Mouse (Mus musculus) 3134 (cell line): ENCODE results near the gene Rapgef3.

Experiments used
- DNase-seq: peaks from one replicate; pipeline ENCODE4 v3.0.0-alpha.2; 2011; ENCODE audit warnings: low spot score; ENCODE audit not compliant: insufficient read length; ENCODE audit errors: extremely low read depth

The Rapgef3 gene

DNA sequence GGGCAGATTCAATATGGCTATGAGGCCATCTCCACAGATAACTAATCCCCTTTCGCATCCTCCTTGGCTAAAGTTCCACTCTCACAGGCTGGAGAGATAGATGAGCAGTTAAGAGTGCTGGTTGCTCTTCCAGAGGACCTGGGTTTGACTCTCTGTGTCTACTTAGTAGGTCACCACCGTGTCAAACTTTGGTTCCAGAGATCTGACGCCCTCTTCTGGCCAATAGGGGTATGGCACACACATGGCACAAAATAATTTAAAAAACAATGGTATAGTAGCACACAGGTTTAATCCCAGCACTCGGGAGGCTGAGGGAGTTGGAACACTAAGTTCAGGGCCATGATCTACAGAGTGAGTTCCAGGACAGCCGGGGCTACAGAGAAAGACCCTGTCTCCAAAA is 26.5 kb upstream of the Rapgef3 start:
- DNase-seq, result no peak

DNA sequence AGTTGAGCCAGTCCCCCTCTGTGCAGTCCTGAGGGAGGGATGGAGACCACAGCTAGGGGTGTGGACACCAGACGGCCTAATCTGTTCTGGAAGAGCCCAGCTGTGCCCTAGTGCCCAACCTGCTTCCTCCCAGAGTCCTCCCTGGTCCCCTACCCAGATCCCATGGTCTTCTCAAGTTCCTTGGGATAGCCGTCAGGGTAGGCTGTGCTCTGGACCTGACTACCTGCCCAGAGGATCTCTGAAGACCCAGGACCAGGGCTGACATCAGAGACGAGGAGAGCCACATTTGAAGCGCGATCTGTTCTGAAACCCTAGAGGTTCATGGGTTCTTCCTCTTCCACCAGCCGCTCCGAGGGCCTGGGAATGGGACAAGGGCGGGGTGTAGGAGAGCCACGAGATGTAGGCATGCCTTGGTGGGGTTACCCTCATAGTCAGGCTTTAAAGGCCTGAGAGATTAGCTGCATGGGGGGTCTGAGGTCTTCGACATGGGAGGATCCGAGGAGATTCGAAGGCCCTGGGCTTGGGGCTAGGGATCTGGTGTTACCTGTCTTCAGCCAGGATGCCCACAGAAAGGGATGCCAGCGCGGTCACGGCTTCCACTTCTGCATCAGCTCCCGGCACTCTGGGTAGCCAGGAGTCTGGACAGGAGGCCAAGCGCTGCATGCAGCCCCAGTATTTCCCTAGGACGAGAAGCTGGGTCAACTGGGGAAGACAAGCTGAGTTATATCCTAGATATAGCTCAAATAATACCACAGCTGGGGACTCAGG is 25.8 kb upstream of the Rapgef3 start:
- no peak for DNase-seq

DNA sequence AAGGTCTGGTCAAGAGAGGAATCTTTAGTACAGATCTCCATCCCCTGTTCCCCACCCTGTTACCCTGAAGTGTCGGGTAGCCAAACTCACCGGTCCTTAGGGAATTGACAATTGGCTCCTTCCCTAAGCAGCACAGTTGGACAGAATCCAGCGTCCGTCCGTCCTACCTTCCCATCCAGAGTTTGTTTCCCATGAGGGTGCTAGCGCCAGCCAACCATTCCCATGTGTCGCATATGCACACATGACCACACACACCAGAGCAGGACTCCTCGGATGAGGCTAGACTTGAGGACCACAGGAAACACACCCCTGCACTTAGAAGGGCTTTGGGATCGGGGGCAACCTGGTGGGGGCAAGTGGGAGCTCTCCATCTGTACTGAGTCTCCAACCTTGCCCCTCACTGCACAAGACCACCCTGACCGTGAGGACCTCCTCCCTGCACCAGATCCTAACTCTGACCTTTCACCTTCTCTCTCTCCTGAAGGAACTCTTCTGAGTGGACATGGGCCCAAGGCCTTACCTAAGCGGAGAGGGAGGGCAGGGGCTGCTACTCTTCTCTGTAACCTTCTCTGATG is 23.4 kb upstream of the Rapgef3 start:
- DNase-seq, result no peak

DNA sequence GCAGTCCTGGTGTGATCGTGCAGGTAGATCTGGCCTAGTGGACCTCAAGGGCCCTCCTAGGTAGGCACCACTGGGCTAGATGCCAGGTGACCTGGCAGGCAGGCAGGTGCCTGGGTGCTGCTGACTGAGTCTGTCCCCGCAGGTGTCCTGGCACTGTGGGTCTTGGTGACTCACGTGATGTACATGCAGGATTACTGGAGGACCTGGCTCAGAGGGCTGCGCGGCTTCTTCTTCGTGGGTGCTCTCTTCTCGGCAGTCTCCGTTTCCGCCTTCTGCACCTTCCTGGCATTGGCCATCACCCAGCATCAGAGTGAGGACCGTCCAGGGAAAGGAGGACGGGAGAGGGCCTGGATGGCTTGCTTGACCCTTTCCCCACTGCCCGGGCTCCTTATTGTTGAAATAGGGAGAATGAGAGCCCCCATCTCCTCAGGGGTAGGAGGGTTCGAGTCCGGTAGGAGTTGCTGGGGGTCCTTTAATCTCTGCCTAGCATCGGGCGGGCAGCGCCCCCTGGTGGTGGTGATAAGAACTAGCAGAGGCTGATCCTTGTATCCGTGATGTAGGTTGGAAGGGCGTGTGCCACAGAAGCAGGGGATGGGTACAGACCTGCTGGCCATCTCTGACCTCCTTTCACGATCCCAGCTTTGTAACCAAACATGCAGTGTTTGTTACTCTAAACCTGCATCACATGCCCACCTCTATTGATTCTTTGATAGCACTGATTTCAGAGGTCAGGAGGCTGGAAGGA is 22.2 kb upstream of the Rapgef3 start:
- peak; percentile 54 for DNase-seq

DNA sequence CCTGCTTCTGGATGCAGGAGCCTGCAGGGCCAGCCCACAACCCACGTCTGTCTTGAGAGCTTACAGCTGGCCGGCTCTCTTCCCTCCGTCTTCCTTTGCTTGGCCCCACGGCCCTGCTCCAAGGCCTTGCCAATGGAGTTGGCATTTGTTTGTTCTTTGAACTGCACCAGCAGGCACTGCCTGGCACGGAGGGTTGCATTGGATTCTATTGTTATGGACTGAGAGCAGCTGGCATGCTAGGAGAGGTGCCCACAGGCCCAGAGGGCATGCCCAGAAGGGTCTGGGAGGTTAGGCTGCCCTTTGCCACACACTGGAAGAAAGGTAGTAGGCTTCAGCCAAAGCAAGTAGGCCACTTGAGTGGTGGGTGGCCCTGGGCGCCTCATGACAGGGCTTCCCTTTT is 21.0 kb upstream of the Rapgef3 start:
- DNase-seq, result peak; percentile 44

DNA sequence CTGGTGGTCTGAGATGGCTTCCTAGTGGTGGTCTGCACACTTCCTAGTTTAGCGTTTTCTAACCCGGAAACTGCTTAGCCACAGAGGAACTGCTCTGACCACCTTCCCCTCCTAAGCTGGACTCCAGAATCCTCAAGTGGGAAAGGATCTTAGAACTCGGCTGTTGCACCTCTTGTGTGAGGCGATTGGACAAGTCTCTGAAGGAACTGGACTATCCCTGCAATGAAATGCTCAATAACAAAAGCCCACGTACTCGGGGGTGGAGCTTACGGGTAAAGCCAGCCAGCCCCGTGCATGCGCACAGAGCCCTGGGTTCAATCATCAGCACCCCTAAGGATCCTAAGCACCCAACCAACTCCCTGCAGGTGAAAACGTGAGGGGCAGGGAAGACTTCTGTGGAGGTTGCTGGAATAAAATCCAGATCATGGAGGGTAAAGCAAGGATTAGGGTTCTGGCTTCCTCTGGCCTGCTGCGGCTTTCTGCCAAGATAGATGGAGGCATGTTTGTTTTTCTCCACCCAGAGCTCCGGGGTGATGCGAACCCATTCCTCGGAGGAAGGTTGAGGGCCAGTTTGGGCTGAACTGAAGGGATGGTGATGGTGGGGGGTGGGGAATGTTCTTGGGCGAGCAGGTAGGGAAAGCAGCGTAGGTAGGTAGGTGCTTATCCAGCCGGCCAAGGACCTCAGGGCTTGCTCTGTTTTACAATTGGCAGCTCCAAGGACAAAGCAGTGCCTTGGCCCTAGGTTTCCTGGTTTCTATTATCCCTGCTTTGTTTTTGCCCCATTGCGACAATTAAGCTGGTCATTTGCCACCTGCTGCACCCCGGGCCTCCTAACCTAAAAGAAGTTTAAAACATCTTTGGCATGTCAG is 20.3 kb upstream of the Rapgef3 start:
- no peak for DNase-seq

GRCm38 (mm10) chr15:97787148-97787798 is 19.5 kb upstream of the Rapgef3 start:
- no peak for DNase-seq

DNA sequence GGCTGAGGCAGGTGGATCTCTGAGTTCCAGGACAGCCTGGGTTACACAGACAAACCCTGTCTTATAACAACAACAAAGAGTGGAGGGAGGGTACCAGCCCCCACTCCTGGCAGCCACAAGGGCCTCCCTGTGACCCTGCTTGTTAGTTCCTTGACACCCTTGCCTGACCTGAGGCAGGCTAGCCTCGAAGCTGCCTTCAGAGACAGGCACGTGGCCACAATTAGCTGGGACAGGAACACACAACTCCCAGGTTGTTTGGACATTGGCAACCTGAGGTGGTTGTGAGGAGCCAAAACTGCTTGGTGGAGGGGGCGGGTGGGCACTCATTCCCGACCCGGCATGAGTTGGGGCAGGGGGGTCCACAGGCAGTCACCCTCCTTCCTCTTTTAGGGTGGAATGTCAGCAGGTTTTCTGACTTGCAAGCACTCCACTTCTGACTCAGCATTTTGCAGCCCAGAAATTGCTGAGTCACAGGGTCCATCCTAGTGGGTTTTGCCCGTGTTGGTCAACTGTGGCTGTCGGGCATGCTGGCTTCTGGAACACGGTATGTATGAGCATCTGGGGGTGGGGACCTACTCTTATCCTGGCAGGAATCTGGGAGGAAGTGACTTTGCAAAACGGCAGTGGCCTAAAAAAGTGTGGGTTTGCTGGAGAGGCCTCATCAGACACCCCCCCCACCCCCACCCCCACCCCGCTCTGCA is 18.8 kb upstream of the Rapgef3 start:
- peak; percentile 87 for DNase-seq

DNA sequence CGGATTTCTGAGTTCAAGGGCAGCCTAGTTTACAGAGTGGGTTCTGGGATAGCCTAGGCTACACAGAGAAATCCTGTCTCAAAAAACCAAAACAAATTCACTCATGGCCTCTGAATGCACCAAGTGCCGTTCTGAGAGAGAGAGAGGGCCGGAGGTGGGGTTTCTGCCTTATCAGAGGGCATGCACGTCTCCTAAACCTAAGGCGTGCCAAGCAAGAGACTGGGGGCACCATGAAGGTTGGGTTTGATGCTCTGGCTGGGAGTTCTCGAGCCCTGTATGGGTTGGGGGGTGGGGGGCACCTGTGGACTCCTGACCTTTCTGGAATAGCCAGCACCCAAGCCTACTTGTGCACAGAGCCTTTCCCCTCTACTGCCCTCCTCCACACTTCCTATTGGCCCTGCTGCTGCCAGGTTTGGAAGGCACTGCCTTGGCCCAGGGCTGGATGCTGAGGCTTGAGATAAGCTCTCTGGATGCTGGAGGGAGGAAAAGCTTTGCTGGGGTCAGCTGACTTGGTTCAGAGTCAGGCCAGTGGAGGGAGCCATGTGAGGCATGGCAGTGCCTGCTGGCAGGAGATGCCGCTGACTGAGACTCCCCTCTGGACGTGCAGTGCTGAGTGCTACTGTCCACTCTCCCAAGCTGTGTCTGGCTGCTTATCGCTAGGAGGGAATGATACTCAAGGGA is 18.1 kb upstream of the Rapgef3 start:
- peak; percentile 71 for DNase-seq

DNA sequence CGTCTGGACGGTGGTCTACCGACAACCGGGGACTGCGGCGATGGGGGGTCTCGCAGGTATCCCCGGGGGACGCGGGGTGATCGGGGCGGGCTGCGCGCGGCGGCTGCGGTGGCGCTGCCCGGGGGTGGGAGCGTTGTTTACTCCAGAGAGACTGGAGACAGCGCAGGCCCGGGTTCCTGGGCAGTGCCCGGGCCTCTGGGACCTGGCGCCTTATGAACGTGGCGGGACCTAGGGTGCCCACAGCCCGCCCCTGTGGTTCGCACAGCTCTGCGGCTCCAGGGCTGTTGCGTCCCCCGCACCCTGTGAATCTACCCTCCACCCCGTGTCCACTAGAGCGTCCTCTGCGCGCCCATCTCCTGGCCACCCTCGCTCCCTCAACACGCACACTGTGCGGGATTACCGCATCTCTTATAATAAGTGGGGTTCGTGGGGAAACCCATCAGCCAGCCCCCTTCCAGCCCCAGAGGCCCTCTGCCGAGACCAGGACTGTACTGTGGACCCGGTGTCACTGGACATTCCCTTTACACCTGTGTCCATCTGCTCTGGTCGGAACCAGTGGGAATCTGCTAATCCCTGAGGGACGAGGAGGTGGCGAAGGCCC is 16.9 kb upstream of the Rapgef3 start:
- peak; percentile 71 for DNase-seq

DNA sequence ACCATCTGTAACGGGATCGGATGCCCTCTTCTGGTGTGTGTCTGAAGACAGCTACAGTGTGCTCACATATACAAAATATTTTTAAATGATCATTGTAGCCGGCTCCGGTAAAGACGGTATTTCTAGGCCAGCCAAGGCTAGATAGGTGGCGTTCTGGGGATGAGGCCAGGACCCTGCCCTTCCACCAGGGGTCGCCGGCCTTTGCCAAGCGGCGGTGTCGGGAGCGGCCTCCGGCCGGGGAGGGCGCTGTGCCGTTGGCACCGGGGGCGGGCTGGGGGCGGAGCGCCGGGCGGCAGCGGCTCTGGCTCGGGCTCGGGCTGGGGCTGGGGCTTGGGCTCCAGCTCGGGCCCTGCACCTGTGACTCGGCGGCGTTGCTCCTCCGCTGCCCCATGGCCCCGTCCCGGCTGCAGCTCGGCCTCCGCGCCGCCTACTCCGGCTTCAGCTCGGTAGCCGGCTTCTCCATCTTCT is 16.4 kb upstream of the Rapgef3 start:
- peak; percentile 90 for DNase-seq

DNA sequence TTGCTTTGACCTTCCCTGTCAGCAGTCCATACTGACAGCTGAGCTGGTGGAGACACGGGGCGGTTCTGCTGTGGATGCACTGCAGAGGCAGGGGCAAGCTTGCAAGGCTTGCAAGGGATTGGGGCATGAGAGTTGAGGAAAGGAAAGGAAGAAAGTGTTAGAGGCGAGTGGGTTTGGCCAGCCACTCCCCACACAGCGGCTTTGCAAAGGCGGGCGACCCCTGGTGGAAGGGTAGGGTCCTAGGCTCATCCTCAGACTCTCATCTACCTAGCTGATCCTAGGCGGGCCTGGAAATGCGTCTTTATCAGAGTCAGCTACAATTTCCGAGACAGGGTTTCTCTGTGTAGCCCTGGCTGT is 15.0 kb upstream of the Rapgef3 start:
- DNase-seq, result peak; percentile 51

DNA sequence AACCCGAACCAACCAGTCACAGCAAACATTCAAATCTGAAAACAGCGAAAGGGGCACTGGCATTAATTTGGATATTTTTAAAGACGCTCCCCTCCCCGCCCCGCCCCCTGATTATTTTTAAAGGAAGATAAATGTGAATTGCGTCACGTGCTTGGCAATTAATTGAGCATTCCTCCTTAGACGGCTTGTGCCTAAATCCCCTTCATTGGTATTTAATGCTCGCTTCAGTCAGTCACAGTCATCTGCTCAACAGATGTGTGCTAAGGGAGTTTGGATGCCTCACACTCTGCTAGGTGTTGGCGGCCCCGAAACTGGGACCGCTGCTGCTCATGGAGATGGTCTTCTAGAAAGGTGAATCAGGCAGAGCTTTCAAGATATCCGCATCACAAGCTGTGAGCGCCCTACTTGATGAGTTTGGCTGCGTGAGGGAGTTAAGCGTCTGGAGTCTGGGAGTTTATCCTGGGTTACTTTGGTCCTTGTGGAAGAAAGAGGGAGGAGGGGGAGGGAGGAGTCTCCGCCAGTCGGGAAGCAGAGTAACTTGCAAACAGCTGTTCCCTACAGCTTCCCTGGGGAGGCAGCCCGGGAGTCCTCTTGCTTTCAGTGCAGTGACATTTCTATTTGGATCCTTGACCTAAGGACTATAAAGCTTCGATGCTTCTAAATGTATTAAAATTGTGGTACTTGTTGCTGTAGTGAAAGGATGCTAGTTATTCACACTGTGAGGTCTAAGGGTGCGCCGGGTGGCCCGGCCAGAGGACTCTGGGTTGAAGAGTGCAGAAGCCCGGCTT is 14.4 kb upstream of the Rapgef3 start:
- DNase-seq, result no peak

DNA sequence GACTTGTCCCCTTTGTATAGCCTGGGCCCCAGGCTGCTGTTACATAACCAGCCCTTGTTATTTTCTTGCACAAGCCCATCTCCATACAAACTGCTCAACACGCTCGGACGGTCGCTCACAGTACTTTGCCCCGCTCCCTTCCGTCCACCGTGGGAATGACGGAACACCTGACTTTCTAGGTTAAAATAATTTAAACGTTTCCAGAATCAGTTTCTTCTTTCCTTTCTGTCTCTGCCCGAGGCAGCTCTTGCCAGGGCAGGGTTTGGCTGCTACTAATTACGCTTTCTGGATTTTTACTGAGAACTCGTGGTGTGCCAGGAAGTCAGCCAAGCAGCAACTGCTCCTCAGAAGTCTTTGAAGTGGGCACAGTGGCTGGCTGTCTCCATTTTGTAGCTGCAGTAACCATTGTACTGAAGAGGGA is 12.8 kb upstream of the Rapgef3 start:
- no peak for DNase-seq

- DNase-seq, result no peak
Observed at GRCm38 (mm10) chr15:97779576-97779975, 11.8 kb upstream of the Rapgef3 start.

GRCm38 (mm10) chr15:97778311-97779098 is 10.7 kb upstream of the Rapgef3 start, which contains the start of gene Slc48a1:
Gene Slc48a1, plus strand, starts transcription at chr15:97778520.
- no peak for DNase-seq

GRCm38 (mm10) chr15:97776919-97777318 is 9.1 kb upstream of the Rapgef3 start:
- DNase-seq, result no peak
